Mouse (Mus musculus): ENCODE results near the gene Fut2.

DNA sequence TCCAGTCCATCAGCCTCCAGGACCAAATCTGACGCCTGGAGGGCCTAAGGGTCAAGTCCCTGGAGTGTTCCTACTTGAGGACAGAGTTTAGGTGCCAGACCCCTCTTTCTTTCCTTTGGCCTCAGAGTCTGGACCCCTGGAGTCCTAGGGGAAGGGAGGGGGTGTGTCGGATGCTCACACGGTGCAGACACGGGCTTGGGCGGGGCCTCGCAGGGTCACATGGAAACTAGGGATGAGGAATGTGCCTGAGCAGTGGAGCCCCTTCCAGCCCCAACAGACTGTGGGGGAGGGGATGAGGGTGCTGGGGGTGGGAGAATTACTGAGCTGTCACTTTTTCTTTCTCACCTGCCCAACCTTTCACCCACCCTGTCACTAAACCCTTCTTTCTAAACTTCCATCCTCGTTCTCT lies 39.7 kb upstream of the Fut2 start:
- TF ChIP-seq CTCF (IDR thresholded peaks at IDR 0.05; ENCODE audit: control insufficient read depth, insufficient read depth, low read length) (no peak), POLR2A (IDR thresholded peaks at IDR 0.05; ENCODE audit: borderline replicate concordance, control insufficient read depth, low read depth, low read length) (no peak)
